Mouse (Mus musculus) brain, embryonic 14.5 days (tissue): Measurements from ENCODE around the gene F13a1.

ENCODE experiments used
- CTCF ChIP-seq: fragments of 200-500 bp; IDR thresholded peaks from 2 replicates; pipeline ENCODE4 v1.5.1; 2012; ENCODE audit warnings: inconsistent platforms, mild to moderate bottlenecking, moderate library complexity, borderline replicate concordance; ENCODE audit not compliant: insufficient read depth, insufficient read length; ENCODE audit errors: extremely low read depth
- POLR2A ChIP-seq: fragments of 200-500 bp; IDR thresholded peaks from 2 replicates; pipeline ENCODE4 v1.6.1; 2012; ENCODE audit warnings: mild to moderate bottlenecking, inconsistent platforms, borderline replicate concordance; ENCODE audit not compliant: poor library complexity, insufficient read depth, insufficient read length, severe bottlenecking; ENCODE audit errors: extremely low read depth

- TF ChIP-seq POLR2A, result no peak
- TF ChIP-seq CTCF, result no peak
These were observed 1.0 kb downstream of the F13a1 start for GRCm38 (mm10) chr13:37049018-37049417.
